Mouse (Mus musculus) heart, embryonic 13.5 days (tissue): ENCODE measurements around the gene Hist1h2ad. TPM values are rescaled to one million over a fixed set of nuclear protein-coding genes. Genes with fewer than 3 reads are reported as not detected.
"Not testable (repeated sequence)": the region's sequence is repeated elsewhere in the genome, so short reads cannot be mapped to it uniquely, and the experiment has no call there.

Experiments used
- ATAC-seq: fragments of 200-750 bp; cut with Nextera tagmentation; 2 replicates; pipeline ENCODE4 v1.8.0; 2017; ENCODE audit warnings: moderate TSS enrichment; ENCODE audit not compliant: insufficient number of reproducible peaks, low FRiP score, low TSS enrichment; ENCODE audit errors: extremely low read depth
- H3K27ac ChIP-seq: fragments of 300-500 bp; sonication (generic); replicated peaks from 2 replicates; pipeline ENCODE4 v1.5.1; 2015; ENCODE audit warnings: moderate library complexity, mild to moderate bottlenecking, inconsistent platforms
- H3K27me3 ChIP-seq: fragments of 300-500 bp; sonication (generic); replicated peaks from 2 replicates; pipeline ENCODE4 v1.6.1; 2015; ENCODE audit warnings: mild to moderate bottlenecking, inconsistent platforms
- H3K36me3 ChIP-seq: fragments of 300-500 bp; sonication (generic); 2 replicates; pipeline ENCODE4 v1.6.1; 2015; ENCODE audit warnings: mild to moderate bottlenecking, inconsistent platforms
- H3K4me1 ChIP-seq: fragments of 300-500 bp; sonication (generic); 2 replicates; pipeline ENCODE4 v1.6.1; 2015; ENCODE audit warnings: inconsistent platforms
- H3K4me2 ChIP-seq: fragments of 300-500 bp; sonication (generic); 2 replicates; pipeline ENCODE4 v1.6.1; 2015; ENCODE audit warnings: inconsistent platforms, mild to moderate bottlenecking, moderate library complexity
- H3K4me3 ChIP-seq: fragments of 300-500 bp; sonication (generic); 2 replicates; pipeline ENCODE4 v1.5.1; 2015; ENCODE audit warnings: moderate library complexity, mild to moderate bottlenecking, inconsistent platforms
- H3K9ac ChIP-seq: fragments of 300-500 bp; sonication (generic); 2 replicates; pipeline ENCODE4 v1.6.1; 2015; ENCODE audit warnings: inconsistent platforms, mild to moderate bottlenecking, moderate library complexity
- H3K9me3 ChIP-seq: fragments of 300-500 bp; sonication (generic); 2 replicates; pipeline ENCODE4 v1.6.1; 2016; ENCODE audit warnings: inconsistent platforms
- WGBS: fragments of 180-500 bp; shearing (Covaris S2); methylation state at CpG from one replicate; pipeline ENCODE4 v1.1.7; 2015; ENCODE audit warnings: mixed read lengths; 5-methylcytosine and 5-hydroxymethylcytosine counted together
- polyA plus RNA-seq: library from polyadenylated mRNA; unstranded; fragments of >200 nt; fragmentation: Nextera tagmentation; extraction: Ambion mirVana; gene quantifications from 2 replicates; pipeline ENCODE4 v1.2.1, GENCODE M21; 2015

Gene Hist1h2ad
- polyA plus RNA-seq, 1 experiment from 2014 or later = 0.60 TPM

GRCm38 (mm10) chr13:23542999-23543607, 31.1 kb upstream of the Hist1h2ad start, which contains the start of gene Hist1h2bh:
Gene Hist1h2bh (minus strand): TSS chr13:23543392.
- H3K27me3 ChIP-seq, H3K9me3 ChIP-seq, H3K4me1 ChIP-seq, H3K36me3 ChIP-seq: not testable (repeated sequence)
- Histone ChIP-seq H3K4me3 (peak within 1 kb of the TSS; percentile 58), H3K9ac (peak within 1 kb of the TSS; percentile 79), H3K4me2 (peak within 1 kb of the TSS; percentile 83), H3K27ac (peak within 1 kb of the TSS; percentile 93)
- under 1% methylated on average over 38 of the region's 42 CpGs for WGBS
- peak; percentile 80 for ATAC-seq

DNA sequence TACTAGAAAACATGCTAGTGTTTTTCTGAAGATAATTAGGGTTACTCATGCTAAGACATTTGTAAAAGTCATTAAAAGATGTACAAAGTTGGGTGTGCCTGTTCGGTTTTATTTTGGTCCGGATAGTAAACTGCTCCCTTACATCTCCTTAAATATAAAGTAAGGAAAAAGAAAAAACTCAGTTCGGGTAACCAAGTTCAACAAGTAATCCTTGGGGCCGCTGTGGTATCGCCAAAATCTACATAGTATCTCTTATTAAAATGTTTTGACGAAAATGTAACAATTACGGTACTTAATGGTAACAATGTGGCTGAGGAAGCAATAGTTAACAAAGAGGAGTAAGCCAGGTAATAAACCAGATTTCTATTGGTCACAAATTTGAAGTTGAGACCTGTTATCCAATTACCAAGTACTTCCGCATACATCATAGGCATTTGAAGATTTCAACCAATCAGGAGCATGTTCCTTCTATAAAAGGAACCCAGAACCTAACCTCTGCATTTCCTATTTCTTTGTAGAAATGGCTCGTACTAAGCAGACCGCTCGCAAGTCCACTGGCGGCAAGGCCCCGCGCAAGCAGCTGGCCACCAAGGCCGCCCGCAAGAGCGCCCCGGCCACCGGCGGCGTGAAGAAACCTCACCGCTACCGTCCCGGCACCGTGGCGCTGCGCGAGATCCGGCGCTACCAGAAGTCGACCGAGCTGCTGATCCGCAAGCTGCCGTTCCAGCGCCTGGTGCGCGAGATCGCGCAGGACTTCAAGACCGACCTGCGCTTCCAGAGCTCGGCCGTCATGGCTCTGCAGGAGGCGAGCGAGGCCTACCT, 30.0 kb upstream of the Hist1h2ad start, which contains the start of gene Hist1h3f:
Gene Hist1h3f, plus strand, starts transcription at position 88 of the 822 bp plus-strand sequence.
- H3K27me3 ChIP-seq = no peaks in the 10 kb centered on the region
- peak within 1 kb of the TSS; percentile 93 for H3K27ac ChIP-seq
- ATAC-seq = peak; percentile 86
- H3K36me3 ChIP-seq = no peaks in the 10 kb centered on the region
- peaks cover 8% of the 10 kb centered on the region for H3K4me1 ChIP-seq
- peak within 1 kb of the TSS; percentile 82 for H3K9ac ChIP-seq
- peak within 1 kb of the TSS; percentile 58 for H3K4me3 ChIP-seq
- WGBS = under 1% methylated on average over 35 of the region's 45 CpGs
- H3K9me3 ChIP-seq = no peaks in the 10 kb centered on the region
- peak within 1 kb of the TSS; percentile 83 for H3K4me2 ChIP-seq

- peak overlapping the region; percentile 93 for H3K27ac ChIP-seq
- 0% methylated on average over 14 of the region's 14 CpGs for WGBS
Observed at GRCm38 (mm10) chr13:23544787-23545120, 29.4 kb upstream of the Hist1h2ad start.

GRCm38 (mm10) chr13:23546694-23547093, 27.5 kb upstream of the Hist1h2ad start:
- Histone ChIP-seq H3K27me3 (no peaks in the 10 kb centered on the region), H3K4me2 (no peak overlapping the region), H3K9ac (no peak overlapping the region), H3K36me3 (no peaks in the 10 kb centered on the region), H3K27ac (no peak overlapping the region), H3K4me3 (no peak overlapping the region), H3K4me1 (peaks cover 15% of the 10 kb centered on the region), H3K9me3 (no peaks in the 10 kb centered on the region)
- WGBS = 71% methylated on average over 5 of the region's 5 CpGs
- no peak for ATAC-seq

More at GRCm38 (mm10) chr13:23544787-23545120, 29.4 kb upstream of the Hist1h2ad start:
- peak overlapping the region; percentile 82 for H3K9ac ChIP-seq
- H3K4me2 ChIP-seq = peak overlapping the region; percentile 83
- peak overlapping the region; percentile 58 for H3K4me3 ChIP-seq
- ATAC-seq = 0 out of 2 replicates have a peak, but pooled peaks have one; percentile 4
- not testable (repeated sequence) for H3K36me3 ChIP-seq, H3K9me3 ChIP-seq, H3K4me1 ChIP-seq, H3K27me3 ChIP-seq

GRCm38 (mm10) chr13:23550761-23551145, 23.4 kb upstream of the Hist1h2ad start:
- H3K27me3 ChIP-seq = no peaks in the 10 kb centered on the region
- H3K4me2 ChIP-seq = peak overlapping the region; percentile 72
- H3K9me3 ChIP-seq = no peaks in the 10 kb centered on the region
- no peak for ATAC-seq
- peaks cover 22% of the 10 kb centered on the region for H3K4me1 ChIP-seq
- peak overlapping the region; percentile 79 for H3K9ac ChIP-seq
- H3K36me3 ChIP-seq = no peaks in the 10 kb centered on the region
- H3K27ac ChIP-seq = peak overlapping the region; percentile 92
- peak overlapping the region; percentile 57 for H3K4me3 ChIP-seq
- 10% methylated on average over 3 of the region's 3 CpGs for WGBS

GRCm38 (mm10) chr13:23551146-23551834, 22.9 kb upstream of the Hist1h2ad start, which contains the start of gene Hist1h4f:
Gene Hist1h4f (minus strand): TSS chr13:23551648.
- H3K4me2 ChIP-seq = peak within 1 kb of the TSS; percentile 72
- not testable (repeated sequence) for H3K36me3 ChIP-seq, H3K27me3 ChIP-seq, H3K9me3 ChIP-seq
- peak within 1 kb of the TSS; percentile 79 for H3K9ac ChIP-seq
- peak within 1 kb of the TSS; percentile 92 for H3K27ac ChIP-seq
- H3K4me1 ChIP-seq = peaks cover 23% of the 10 kb centered on the region
- WGBS = under 1% methylated on average over 47 of the region's 47 CpGs
- peak within 1 kb of the TSS; percentile 57 for H3K4me3 ChIP-seq
- ATAC-seq = peak; percentile 71; the same call in 1 of the 2 replicates

- WGBS = 44% methylated on average over 8 of the region's 8 CpGs
- Histone ChIP-seq H3K4me2 (peak overlapping the region; percentile 72), H3K27me3 (no peaks in the 10 kb centered on the region), H3K4me1 (peaks cover 29% of the 10 kb centered on the region), H3K9me3 (no peaks in the 10 kb centered on the region), H3K36me3 (no peaks in the 10 kb centered on the region), H3K4me3 (peak overlapping the region; percentile 57), H3K9ac (peak overlapping the region; percentile 66), H3K27ac (peak overlapping the region; percentile 92)
- no peak for ATAC-seq
Observed at GRCm38 (mm10) chr13:23551931-23552914, 22.0 kb upstream of the Hist1h2ad start.

DNA sequence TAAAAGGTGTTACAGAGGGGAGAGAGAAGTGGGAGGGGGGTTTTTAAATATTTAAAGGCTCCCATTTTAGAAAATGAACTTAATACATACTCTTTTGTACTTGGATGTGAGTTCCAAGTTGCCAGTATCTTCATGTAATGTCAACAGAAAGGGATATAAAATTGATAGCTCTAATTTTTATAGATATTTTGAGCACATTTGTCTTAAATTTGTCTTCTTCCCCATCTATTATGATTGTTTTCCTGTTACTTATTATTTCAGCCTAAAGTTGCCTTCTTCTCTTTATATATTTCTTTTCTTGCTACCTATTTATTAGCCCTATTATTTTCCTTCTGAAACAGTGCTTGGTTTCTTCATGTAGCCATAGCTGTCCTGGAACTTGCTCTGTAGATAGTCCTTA, 21.2 kb upstream of the Hist1h2ad start, which contains the start of gene Hist1h1d:
Gene Hist1h1d, plus strand, starts transcription at position 301 of the 400 bp plus-strand sequence.
- Histone ChIP-seq H3K36me3 (no peaks in the 10 kb centered on the region), H3K27ac (peak within 1 kb of the TSS; percentile 98), H3K4me2 (peak within 1 kb of the TSS; percentile 99), H3K4me3 (no peak within 1 kb of the TSS; the same call in 1 of the 2 replicates), H3K4me1 (peaks cover 29% of the 10 kb centered on the region), H3K27me3 (no peaks in the 10 kb centered on the region), H3K9ac (peak within 1 kb of the TSS; percentile 96), H3K9me3 (no peaks in the 10 kb centered on the region)
- no peak for ATAC-seq

DNA sequence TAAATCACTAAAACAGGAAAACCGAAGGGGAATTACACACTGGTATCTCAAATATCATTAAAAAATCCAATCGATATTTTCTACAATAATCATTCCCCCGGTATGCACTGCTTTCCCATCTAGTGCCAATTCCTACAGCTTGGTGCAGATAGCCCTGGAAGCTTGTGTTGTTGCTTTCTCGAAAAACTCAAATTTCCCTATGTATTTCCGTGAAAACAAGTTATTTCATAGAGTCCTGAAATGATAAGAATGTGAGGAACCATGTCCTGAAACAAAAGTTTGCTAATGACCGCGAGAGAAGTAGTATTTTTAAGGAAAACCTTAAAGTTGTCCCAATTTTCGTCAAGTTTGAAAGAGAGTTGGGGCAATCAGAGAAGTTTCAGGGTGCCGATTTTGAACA, 19.8 kb upstream of the Hist1h2ad start:
- Histone ChIP-seq H3K4me1 (peaks cover 29% of the 10 kb centered on the region), H3K27ac (peak overlapping the region; percentile 98), H3K27me3 (no peaks in the 10 kb centered on the region), H3K4me3 (peak overlapping the region; percentile 69), H3K36me3 (no peaks in the 10 kb centered on the region), H3K9me3 (no peaks in the 10 kb centered on the region), H3K4me2 (peak overlapping the region; percentile 99), H3K9ac (peak overlapping the region; percentile 96)
- ATAC-seq = no peak
- WGBS = 19% methylated on average over 9 of the region's 9 CpGs
